Mouse (Mus musculus): ENCODE results near the gene Pkd1l2. TPM values are rescaled to one million over a fixed set of nuclear protein-coding genes. Genes with fewer than 3 reads are reported as not detected.
A peak's percentile ranks its signal among the peaks of the same experiment; 100 is the strongest.

Pkd1l2 gene
- total RNA-seq, 2 experiments from 2014 or later: not detected

GRCm38 (mm10) chr8:117089802-117090201 lies 7.6 kb upstream of the Pkd1l2 start:
- ATAC-seq (replicated peaks; ENCODE audit: low FRiP score, poor library complexity, severe bottlenecking): no peak

- no peak for ATAC-seq (replicated peaks; ENCODE audit: low FRiP score, poor library complexity, severe bottlenecking)
These were observed 4.8 kb upstream of the Pkd1l2 start for GRCm38 (mm10) chr8:117087036-117087435.

GRCm38 (mm10) chr8:117085521-117085920 lies 3.3 kb upstream of the Pkd1l2 start:
- peak; percentile 79 for ATAC-seq (replicated peaks; ENCODE audit: low FRiP score, poor library complexity, severe bottlenecking)

- ATAC-seq (replicated peaks; ENCODE audit: low FRiP score, poor library complexity, severe bottlenecking): peak; percentile 67
These were observed 804 bp upstream of the Pkd1l2 start for GRCm38 (mm10) chr8:117082947-117083559.

GRCm38 (mm10) chr8:117079652-117080051 lies 2.6 kb downstream of the Pkd1l2 start:
- ATAC-seq (replicated peaks; ENCODE audit: low FRiP score, poor library complexity, severe bottlenecking): no peak

GRCm38 (mm10) chr8:117078367-117078926 lies 3.8 kb downstream of the Pkd1l2 start:
- no peak for ATAC-seq (replicated peaks; ENCODE audit: low FRiP score, poor library complexity, severe bottlenecking)

- peak; percentile 82 for ATAC-seq (replicated peaks; ENCODE audit: low FRiP score, poor library complexity, severe bottlenecking)
These were observed 7.7 kb downstream of the Pkd1l2 start for GRCm38 (mm10) chr8:117074350-117075182.

- no peak for ATAC-seq (replicated peaks; ENCODE audit: low FRiP score, poor library complexity, severe bottlenecking)
These were observed 12.5 kb downstream of the Pkd1l2 start for GRCm38 (mm10) chr8:117069708-117070107.

GRCm38 (mm10) chr8:117068294-117068693 lies 14.0 kb downstream of the Pkd1l2 start:
- ATAC-seq (replicated peaks; ENCODE audit: low FRiP score, poor library complexity, severe bottlenecking): no peak

- ATAC-seq (replicated peaks; ENCODE audit: low FRiP score, poor library complexity, severe bottlenecking): no peak
These were observed 14.9 kb downstream of the Pkd1l2 start for GRCm38 (mm10) chr8:117067396-117067795.

GRCm38 (mm10) chr8:117066955-117067354 lies 15.3 kb downstream of the Pkd1l2 start:
- ATAC-seq (replicated peaks; ENCODE audit: low FRiP score, poor library complexity, severe bottlenecking): no peak

GRCm38 (mm10) chr8:117061180-117061880 lies 20.9 kb downstream of the Pkd1l2 start:
- ATAC-seq (replicated peaks; ENCODE audit: low FRiP score, poor library complexity, severe bottlenecking): no peak

- ATAC-seq (replicated peaks; ENCODE audit: low FRiP score, poor library complexity, severe bottlenecking): no peak
These were observed 21.9 kb downstream of the Pkd1l2 start for GRCm38 (mm10) chr8:117060306-117060705.

- no peak for ATAC-seq (replicated peaks; ENCODE audit: low FRiP score, poor library complexity, severe bottlenecking)
These were observed 23.2 kb downstream of the Pkd1l2 start for GRCm38 (mm10) chr8:117059021-117059420.

- ATAC-seq (replicated peaks; ENCODE audit: low FRiP score, poor library complexity, severe bottlenecking): no peak
These were observed 27.2 kb downstream of the Pkd1l2 start for GRCm38 (mm10) chr8:117055097-117055496.

- ATAC-seq (replicated peaks; ENCODE audit: low FRiP score, poor library complexity, severe bottlenecking): no peak
These were observed 28.1 kb downstream of the Pkd1l2 start for GRCm38 (mm10) chr8:117054146-117054545.

- ATAC-seq (replicated peaks; ENCODE audit: low FRiP score, poor library complexity, severe bottlenecking): no peak
These were observed 28.8 kb downstream of the Pkd1l2 start for GRCm38 (mm10) chr8:117053135-117054079.

- ATAC-seq (replicated peaks; ENCODE audit: low FRiP score, poor library complexity, severe bottlenecking): no peak
These were observed 30.9 kb downstream of the Pkd1l2 start for GRCm38 (mm10) chr8:117051316-117051715.

- no peak for ATAC-seq (replicated peaks; ENCODE audit: low FRiP score, poor library complexity, severe bottlenecking)
These were observed 31.5 kb downstream of the Pkd1l2 start for GRCm38 (mm10) chr8:117050763-117051162.

All from erythroid progenitor cell, adult 5-6 weeks (primary cell).